Mouse (Mus musculus) CH12.LX (cell line): ENCODE results near the gene Sun1.

Source experiments
- CTCF ChIP-seq, 2 experiments: IDR thresholded peaks in 1 of 2; conservative IDR thresholded peaks in 1 of 2; 2 replicates each; pipeline ENCODE4 v1.5.1; 2011 to 2012; ENCODE audit warnings: low read depth in 2 of 2, low read length in 2 of 2, improper control_type of control experiment in 1 of 2, inconsistent platforms in 1 of 2, mild to moderate bottlenecking in 1 of 2, moderate library complexity in 1 of 2
- EP300 ChIP-seq: IDR thresholded peaks from 2 replicates; pipeline ENCODE4 v1.6.1; 2011; ENCODE audit warnings: low read length, improper control_type of control experiment
- JUND ChIP-seq: conservative IDR thresholded peaks from 2 replicates; pipeline ENCODE4 v1.6.1; 2011; ENCODE audit warnings: low read depth, low read length, improper control_type of control experiment
- MAX ChIP-seq: IDR thresholded peaks from 2 replicates; pipeline ENCODE4 v1.6.1; 2011; ENCODE audit warnings: low read length, improper control_type of control experiment
- USF1 ChIP-seq: IDR thresholded peaks from 2 replicates; pipeline ENCODE4 v1.6.1; 2014; ENCODE audit warnings: low read depth, mild to moderate bottlenecking, inconsistent platforms, low read length, improper control_type of control experiment
- ZC3H11A ChIP-seq: IDR thresholded peaks from 2 replicates; pipeline ENCODE4 v1.6.1; 2012; ENCODE audit warnings: low read depth, mild to moderate bottlenecking, inconsistent platforms, low read length, improper control_type of control experiment

DNA sequence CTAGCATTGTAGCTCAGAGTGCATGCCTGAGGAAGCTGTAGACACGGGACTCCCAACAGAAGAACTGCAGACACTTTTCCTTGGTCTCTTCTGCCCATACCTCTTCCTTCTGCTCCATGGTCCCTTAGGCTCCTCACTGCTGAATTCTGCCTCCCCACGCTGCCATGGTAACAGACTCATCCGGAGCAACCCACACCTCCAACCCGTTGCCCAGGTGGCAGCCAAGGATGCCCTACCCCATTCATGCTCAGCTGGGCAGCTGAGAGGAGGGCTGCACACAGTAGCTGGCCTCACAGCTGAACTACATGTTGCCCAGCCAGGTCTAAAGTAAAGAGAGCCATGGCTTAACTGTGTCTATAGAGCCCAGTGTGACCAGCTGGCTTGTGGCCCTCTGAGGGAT is 88.2 kb downstream of the Sun1 start:
- TF ChIP-seq USF1 (no peak), MAX (no peak), JUND (no peak), CTCF (conservative IDR thresholded peaks at IDR 0.05 in 1 of 2, IDR thresholded peaks at IDR 0.05 in 1 of 2; ENCODE audit: low read depth in 2 of 2, low read length in 2 of 2) (no peak), EP300 (no peak), ZC3H11A (no peak)
